Mouse (Mus musculus) hindbrain, embryonic 11.5 days (tissue): ENCODE measurements around the gene Nlrp4a. TPM values are rescaled to one million over a fixed set of nuclear protein-coding genes. Genes with fewer than 3 reads are reported as not detected.
"Not testable (repeated sequence)": the region's sequence is repeated elsewhere in the genome, so short reads cannot be mapped to it uniquely, and the experiment has no call there.

ENCODE experiments used
- ATAC-seq: fragments of 200-750 bp; cut with Nextera tagmentation; 2 replicates; pipeline ENCODE4 v1.8.0; 2017; ENCODE audit warnings: mild to moderate bottlenecking, moderate TSS enrichment, moderate library complexity; ENCODE audit not compliant: low FRiP score
- DNase-seq: peaks from one replicate; pipeline ENCODE4 v3.0.0-alpha.2; 2015; ENCODE audit warnings: low spot score
- H3K27ac ChIP-seq: fragments of 300-500 bp; sonication (generic); 2 replicates; pipeline ENCODE4 v1.5.1; 2014; ENCODE audit warnings: mild to moderate bottlenecking, low read depth, low read length
- H3K27me3 ChIP-seq: fragments of 300-500 bp; sonication (generic); 2 replicates; pipeline ENCODE4 v1.6.1; 2014; ENCODE audit warnings: mild to moderate bottlenecking, low read length, moderate library complexity, mixed read lengths; ENCODE audit not compliant: control insufficient read depth, insufficient read depth
- H3K36me3 ChIP-seq: fragments of 300-500 bp; sonication (generic); 2 replicates; pipeline ENCODE4 v1.6.1; 2014; ENCODE audit warnings: mild to moderate bottlenecking, low read length, moderate library complexity, mixed read lengths; ENCODE audit not compliant: control insufficient read depth, insufficient read depth
- H3K4me1 ChIP-seq: fragments of 300-500 bp; sonication (generic); replicated peaks from 2 replicates; pipeline ENCODE4 v1.6.1; 2014; ENCODE audit warnings: low read length, mixed read lengths; ENCODE audit not compliant: control insufficient read depth, insufficient read depth
- H3K4me2 ChIP-seq: fragments of 300-500 bp; sonication (generic); replicated peaks from 2 replicates; pipeline ENCODE4 v1.6.1; 2014; ENCODE audit warnings: mild to moderate bottlenecking, low read depth, low read length
- H3K4me3 ChIP-seq: fragments of 300-500 bp; sonication (generic); 2 replicates; pipeline ENCODE4 v1.5.1; 2014; ENCODE audit warnings: low read depth, low read length
- H3K9ac ChIP-seq: fragments of 300-500 bp; sonication (generic); 2 replicates; pipeline ENCODE4 v1.6.1; 2014; ENCODE audit warnings: low read depth, low read length
- H3K9me3 ChIP-seq: fragments of 300-500 bp; sonication (generic); 2 replicates; pipeline ENCODE4 v1.6.1; 2016; ENCODE audit warnings: low read length; ENCODE audit not compliant: control insufficient read depth
- WGBS: fragments of 180-500 bp; shearing (Covaris S2); extraction: QIAGEN DNeasy Blood & Tissue Kit; methylation state at CpG from one replicate; pipeline ENCODE4 v1.1.7; 2014; 5-methylcytosine and 5-hydroxymethylcytosine counted together
- polyA plus RNA-seq: library from polyadenylated mRNA; unstranded; fragments of >200 nt; fragmentation: Nextera tagmentation; extraction: Ambion mirVana; gene quantifications from 2 replicates; pipeline ENCODE4 v1.2.1, GENCODE M21; 2014

Gene Nlrp4a
- not detected in 2 replicates for polyA plus RNA-seq

DNA sequence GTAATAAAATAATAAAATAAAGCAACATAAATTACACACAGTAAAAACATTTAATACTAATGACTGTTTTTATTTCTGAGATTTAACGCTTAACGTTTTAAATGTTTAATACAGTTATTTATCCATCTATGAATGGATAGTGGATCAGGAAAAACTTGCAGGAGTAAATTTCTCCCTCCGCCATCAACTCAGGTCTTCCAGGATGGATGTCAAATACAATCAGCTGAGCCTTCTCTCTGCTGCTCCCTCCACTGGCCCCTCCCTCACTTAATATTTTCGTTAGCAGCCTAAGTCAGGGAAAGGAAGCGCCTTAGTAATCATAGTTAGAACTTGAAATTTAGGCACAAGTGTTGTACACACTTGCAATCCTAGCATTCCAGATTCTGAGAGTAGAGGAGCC is at the start of gene Nlrp4a:
Gene Nlrp4a, plus strand, starts transcription at position 301 of the 400 bp plus-strand sequence.
- WGBS = 88% methylated on average over 5 of the region's 5 CpGs
- Histone ChIP-seq H3K9ac (no peak within 1 kb of the TSS), H3K27me3 (no peaks in the 10 kb centered on the region)

DNA sequence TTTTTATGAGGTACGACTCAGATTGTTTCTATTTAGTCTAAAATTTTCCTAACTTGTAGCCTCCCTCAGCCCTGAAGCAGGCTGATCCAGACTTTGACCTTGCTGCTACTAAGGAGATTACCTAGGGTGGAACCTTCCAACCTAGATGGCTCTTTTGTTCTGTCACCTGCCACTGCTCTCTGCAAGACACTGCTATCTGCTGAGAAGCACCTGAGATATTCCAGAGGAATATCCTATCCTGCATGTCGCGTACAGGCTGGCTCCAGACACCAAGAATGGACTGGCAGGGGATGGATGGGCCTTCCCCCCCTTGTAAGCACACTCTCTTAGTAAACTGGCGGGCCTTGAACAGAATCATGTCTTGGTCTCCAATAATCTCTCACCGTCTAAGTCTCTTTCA is 48.2 kb upstream of the Nlrp4a start:
- H3K9ac ChIP-seq, H3K27ac ChIP-seq, H3K4me2 ChIP-seq, H3K9me3 ChIP-seq, H3K4me3 ChIP-seq, H3K36me3 ChIP-seq, ATAC-seq, H3K4me1 ChIP-seq, DNase-seq, H3K27me3 ChIP-seq: not testable (repeated sequence)
- 84% methylated on average over 5 of the region's 5 CpGs for WGBS

More for the DNA sequence above, at the start of gene Nlrp4a:
- Histone ChIP-seq H3K27ac (no peak within 1 kb of the TSS), H3K36me3 (no peaks in the 10 kb centered on the region), H3K4me1 (no peaks in the 10 kb centered on the region), H3K4me2 (no peak within 1 kb of the TSS), H3K4me3 (no peak within 1 kb of the TSS), H3K9me3 (no peaks in the 10 kb centered on the region)
- no peak for ATAC-seq
- no peak for DNase-seq

DNA sequence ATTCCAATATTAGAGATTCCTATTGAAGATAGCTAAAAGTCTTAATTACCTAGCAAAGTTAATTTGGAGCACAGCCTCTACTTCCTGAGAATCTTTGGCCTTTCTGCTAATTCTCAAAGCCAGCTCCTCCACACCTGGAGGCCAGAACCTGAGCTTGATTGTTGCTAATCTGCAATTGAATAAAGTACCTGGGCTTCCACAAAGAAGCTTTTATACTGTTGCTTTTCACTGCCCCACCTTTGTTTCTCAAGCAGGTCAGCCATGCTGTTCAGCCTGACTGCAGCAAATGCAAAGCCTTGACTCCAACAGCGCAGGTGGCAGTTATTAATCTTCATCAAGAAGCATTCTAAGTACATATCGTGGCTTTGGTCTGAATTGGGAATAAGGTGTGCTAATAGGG is 43.8 kb upstream of the Nlrp4a start:
- not testable (repeated sequence) for H3K9me3 ChIP-seq, H3K4me3 ChIP-seq, H3K4me2 ChIP-seq, ATAC-seq, H3K9ac ChIP-seq, DNase-seq, H3K4me1 ChIP-seq, H3K36me3 ChIP-seq, H3K27me3 ChIP-seq, H3K27ac ChIP-seq
- WGBS = 81% methylated on average over 2 of the region's 2 CpGs

DNA sequence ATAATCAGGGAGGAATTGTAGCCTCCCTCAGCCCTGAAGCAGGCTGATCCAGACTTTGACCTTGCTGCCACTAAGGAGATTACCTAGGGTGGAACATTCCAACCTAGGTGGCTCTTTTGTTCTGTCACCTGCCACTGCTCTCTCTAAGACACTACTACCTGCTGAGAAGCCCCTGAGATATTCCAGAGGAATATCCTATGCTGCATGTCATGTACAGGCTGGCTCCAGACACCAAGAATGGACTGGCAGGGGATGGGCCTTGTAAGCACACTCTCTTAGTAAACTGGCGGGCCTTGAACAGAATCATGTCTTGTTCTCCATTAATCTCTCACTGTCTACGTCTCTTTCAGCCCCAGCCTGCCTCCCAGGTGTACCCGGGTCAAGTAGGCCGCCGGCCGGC is 43.1 kb upstream of the Nlrp4a start:
- not testable (repeated sequence) for ATAC-seq, H3K27me3 ChIP-seq, H3K4me3 ChIP-seq, DNase-seq, H3K36me3 ChIP-seq, H3K27ac ChIP-seq, H3K4me2 ChIP-seq, H3K4me1 ChIP-seq, H3K9ac ChIP-seq, H3K9me3 ChIP-seq
- WGBS = 87% methylated on average over 6 of the region's 6 CpGs

DNA sequence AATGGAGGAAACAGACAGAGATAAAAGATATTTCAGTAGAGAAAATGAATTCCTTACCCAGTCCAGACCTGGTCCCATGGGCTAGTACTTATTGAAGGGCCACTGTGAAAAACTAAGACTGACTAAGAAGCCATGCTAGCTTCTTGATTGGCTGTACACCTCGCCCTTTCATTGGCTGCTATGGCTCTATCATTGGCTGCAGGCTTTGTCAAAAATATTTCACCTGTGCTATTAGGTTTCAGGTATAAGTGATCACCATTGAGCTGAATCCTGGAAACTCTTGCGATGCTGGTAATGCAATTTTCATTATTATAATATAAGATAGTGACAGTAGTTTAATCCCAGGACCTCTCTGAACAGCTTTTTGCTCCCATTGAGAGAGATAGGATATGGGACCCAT is 31.3 kb upstream of the Nlrp4a start, which contains the start of gene Nlrp9c:
Gene Nlrp9c, minus strand, starts transcription at position 101 of the 400 bp plus-strand sequence.
- not testable (repeated sequence) for H3K27me3 ChIP-seq, H3K27ac ChIP-seq, H3K4me3 ChIP-seq, H3K36me3 ChIP-seq, H3K4me2 ChIP-seq, H3K4me1 ChIP-seq, DNase-seq, H3K9ac ChIP-seq, H3K9me3 ChIP-seq, ATAC-seq
- WGBS = 79% methylated on average over 2 of the region's 2 CpGs

DNA sequence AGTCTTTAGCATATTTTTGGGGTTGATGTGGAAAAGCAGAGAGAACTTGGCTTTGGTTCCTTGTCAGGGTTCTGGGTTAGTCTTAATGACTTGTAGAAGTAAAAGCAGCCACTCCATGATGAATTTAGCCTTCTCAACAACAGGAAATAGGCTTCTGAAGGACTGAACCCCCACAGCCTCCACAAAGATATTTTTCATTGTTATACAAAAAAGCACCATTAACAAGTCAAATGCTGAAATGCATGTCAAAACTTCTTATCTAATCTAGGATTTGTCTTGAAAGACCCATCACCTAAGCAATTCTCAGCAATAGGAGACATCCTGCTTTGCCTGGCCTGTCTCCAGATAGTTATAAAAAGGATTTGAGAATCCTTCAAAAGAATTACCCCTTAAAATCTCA is 41.8 kb downstream of the Nlrp4a start:
- Histone ChIP-seq H3K9ac (no peak overlapping the region), H3K9me3 (peaks cover 5% of the 10 kb centered on the region)
- no peak for ATAC-seq

DNA sequence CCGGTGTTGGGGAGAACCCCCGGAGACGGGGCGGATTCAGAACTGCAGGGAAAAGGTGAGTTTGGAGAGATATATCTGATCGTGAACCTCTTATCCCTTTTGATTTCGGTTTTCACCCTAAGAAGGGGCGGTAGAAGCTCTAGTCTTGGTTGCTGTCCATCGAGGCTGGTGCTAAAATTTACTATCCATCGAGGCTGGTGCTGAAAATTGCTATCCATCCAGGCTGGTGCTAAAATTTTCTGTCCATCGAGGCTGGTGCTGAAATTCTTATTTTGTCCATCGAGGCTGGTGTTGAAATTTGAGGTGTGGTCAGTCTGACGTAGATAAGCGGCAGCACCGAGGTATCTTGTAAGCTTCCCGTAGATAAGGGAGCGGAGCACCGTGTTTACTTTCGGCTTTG is 54.6 kb downstream of the Nlrp4a start:
- H3K36me3 ChIP-seq, H3K4me2 ChIP-seq, H3K4me1 ChIP-seq, H3K4me3 ChIP-seq, H3K9me3 ChIP-seq, H3K27ac ChIP-seq, H3K27me3 ChIP-seq, H3K9ac ChIP-seq, DNase-seq, ATAC-seq: not testable (repeated sequence)
- WGBS = 85% methylated on average over 18 of the region's 18 CpGs

More for the DNA sequence above, 41.8 kb downstream of the Nlrp4a start:
- Histone ChIP-seq H3K4me3 (no peak overlapping the region), H3K4me1 (no peaks in the 10 kb centered on the region), H3K4me2 (no peak overlapping the region), H3K36me3 (no peaks in the 10 kb centered on the region), H3K27ac (no peak overlapping the region), H3K27me3 (no peaks in the 10 kb centered on the region)
- DNase-seq = no peak

Other genes starting within 250 kb of the Nlrp4a start
- not detected in 2 replicates for gene Vmn1r184, start 174.8 kb upstream of the Nlrp4a start, polyA plus RNA-seq
- not detected in 2 replicates for gene Cyp2a4, start 127.9 kb upstream of the Nlrp4a start, polyA plus RNA-seq
- gene Nlrp9c, start 31.4 kb upstream of the Nlrp4a start, polyA plus RNA-seq = not detected in 2 replicates
- not detected in 2 replicates for gene Nlrp9a, start 99.9 kb downstream of the Nlrp4a start, polyA plus RNA-seq
- gene Vmn1r185, start 183.4 kb downstream of the Nlrp4a start, polyA plus RNA-seq = not detected in 2 replicates